Mouse (Mus musculus) adrenal gland, adult 18-20 months (tissue): Measurements from ENCODE around the gene Nlrc5. TPM values are rescaled to one million over a fixed set of nuclear protein-coding genes. Genes with fewer than 3 reads are reported as not detected.
"Not testable (repeated sequence)": the region's sequence is repeated elsewhere in the genome, so short reads cannot be mapped to it uniquely, and the experiment has no call there.

Experiments used
- DNase-seq, 2 experiments: peaks; one replicate each; pipeline ENCODE4 v3.0.0; 2021 to 2022; ENCODE audit warnings: low spot score in 2 of 2
- total RNA-seq, 2 experiments: library from RNA; stranded (reverse); gene quantifications; 1 replicate in 1 of 2; 2 replicates in 1 of 2; pipeline ENCODE4 v1.2.3; 2021

Nlrc5 gene
- total RNA-seq, 2 experiments from 2014 or later = 7.1 to 23.7 TPM

GRCm38 (mm10) chr8:94415218-94415617, 18.9 kb upstream of the Nlrc5 start:
- DNase-seq = no peak

- DNase-seq = no peak
These were observed 16.1 kb upstream of the Nlrc5 start for GRCm38 (mm10) chr8:94418017-94418416.

GRCm38 (mm10) chr8:94422270-94422669, 11.9 kb upstream of the Nlrc5 start:
- no peak for DNase-seq

- DNase-seq = no peak
These were observed 6.2 kb upstream of the Nlrc5 start for GRCm38 (mm10) chr8:94427953-94428352.

GRCm38 (mm10) chr8:94428420-94428819, 5.7 kb upstream of the Nlrc5 start:
- no peak for DNase-seq

GRCm38 (mm10) chr8:94429376-94429775, 4.8 kb upstream of the Nlrc5 start:
- DNase-seq = no peak

- DNase-seq = no peak
These were observed 1.9 kb upstream of the Nlrc5 start for GRCm38 (mm10) chr8:94432212-94432611.

- DNase-seq = no peak
These were observed 802 bp downstream of the Nlrc5 start for GRCm38 (mm10) chr8:94434958-94435357.

GRCm38 (mm10) chr8:94435397-94436111, 1.4 kb downstream of the Nlrc5 start:
- no peak for DNase-seq

- no peak for DNase-seq
These were observed 2.0 kb downstream of the Nlrc5 start for GRCm38 (mm10) chr8:94436112-94436572.

- DNase-seq = no peak
These were observed 2.7 kb downstream of the Nlrc5 start for GRCm38 (mm10) chr8:94436900-94437299.

GRCm38 (mm10) chr8:94438659-94439058, 4.5 kb downstream of the Nlrc5 start:
- no peak for DNase-seq

GRCm38 (mm10) chr8:94439691-94440090, 5.5 kb downstream of the Nlrc5 start:
- DNase-seq = no peak

- no peak for DNase-seq
These were observed 6.2 kb downstream of the Nlrc5 start for GRCm38 (mm10) chr8:94440389-94440788.

GRCm38 (mm10) chr8:94441686-94442085, 7.5 kb downstream of the Nlrc5 start:
- DNase-seq = no peak

- no peak for DNase-seq
These were observed 9.0 kb downstream of the Nlrc5 start for GRCm38 (mm10) chr8:94443153-94443552.

- DNase-seq = no peak
These were observed 10.3 kb downstream of the Nlrc5 start for GRCm38 (mm10) chr8:94444480-94444879.

GRCm38 (mm10) chr8:94447142-94447541, 13.0 kb downstream of the Nlrc5 start:
- no peak for DNase-seq

GRCm38 (mm10) chr8:94447583-94448324, 13.6 kb downstream of the Nlrc5 start:
- no peak for DNase-seq

- not testable (repeated sequence) for DNase-seq
These were observed 18.8 kb downstream of the Nlrc5 start for GRCm38 (mm10) chr8:94452991-94453390.

- DNase-seq = no peak
These were observed 19.8 kb downstream of the Nlrc5 start for GRCm38 (mm10) chr8:94453868-94454488.

GRCm38 (mm10) chr8:94454905-94455304, 20.7 kb downstream of the Nlrc5 start:
- no peak for DNase-seq
